Mouse (Mus musculus) layer of hippocampus, adult 2 months (tissue): ENCODE data around the gene Suox. TPM values are rescaled to one million over a fixed set of nuclear protein-coding genes. Genes with fewer than 3 reads are reported as not detected.
A peak's percentile ranks its signal among the peaks of the same experiment; 100 is the strongest.
"Not testable (repeated sequence)": the region's sequence is repeated elsewhere in the genome, so short reads cannot be mapped to it uniquely, and the experiment has no call there.

Experiments
- DNase-seq, 2 experiments: peaks; one replicate each; pipeline ENCODE4 v3.0.0; 2022; ENCODE audit warnings: low spot score in 2 of 2
- H3K27ac ChIP-seq: fragments of 200-600 bp; 2 replicates; pipeline ENCODE4 v1.8.1; 2022
- H3K4me3 ChIP-seq: fragments of 200-600 bp; 2 replicates; pipeline ENCODE4 v1.8.1; 2022; ENCODE audit warnings: mild to moderate bottlenecking
- CTCF ChIP-seq: fragments of 200-600 bp; conservative IDR thresholded peaks from 2 replicates; pipeline ENCODE4 v1.8.1; 2022; ENCODE audit warnings: antibody characterized with exemption, mild to moderate bottlenecking, moderate library complexity
- total RNA-seq, 2 experiments: library from RNA; stranded (reverse); gene quantifications; 2 replicates each; pipeline ENCODE4 v1.2.3; 2021

Suox gene
- total RNA-seq, 2 experiments from 2014 or later, result 12.5 to 12.6 TPM

GRCm38 (mm10) chr10:128656731-128657130, 17.1 kb downstream of the Suox start:
- H3K4me3 ChIP-seq, result no peak overlapping the region
- H3K27ac ChIP-seq, result no peak overlapping the region
- DNase-seq, result no peak
- TF ChIP-seq CTCF, result no peak

GRCm38 (mm10) chr10:128655254-128655653, 18.6 kb downstream of the Suox start:
- DNase-seq, result no peak
- Histone ChIP-seq H3K27ac (no peak overlapping the region), H3K4me3 (no peak overlapping the region)
- TF ChIP-seq CTCF, result no peak

GRCm38 (mm10) chr10:128653866-128654265, 20.0 kb downstream of the Suox start:
- Histone ChIP-seq H3K4me3 (no peak overlapping the region), H3K27ac (no peak overlapping the region)
- no peak for TF ChIP-seq CTCF
- DNase-seq, result no peak

GRCm38 (mm10) chr10:128646139-128647089, 27.5 kb downstream of the Suox start:
- Histone ChIP-seq H3K4me3 (peak overlapping the region; percentile 24; the same call in 1 of the 2 replicates), H3K27ac (peak overlapping the region; percentile 79)
- peak; percentile 16 to 53 for DNase-seq
- no peak for TF ChIP-seq CTCF

- no peak for TF ChIP-seq CTCF
- peak within 1 kb of the TSS; percentile 88 for H3K27ac ChIP-seq
- peak within 1 kb of the TSS; percentile 71 for H3K4me3 ChIP-seq
- peak; percentile 13 to 52 for DNase-seq
Observed at GRCm38 (mm10) chr10:128645111-128646011, 28.5 kb downstream of the Suox start, which contains the start of gene Ikzf4. Ikzf4 (minus strand) TSS chr10:128645991.

GRCm38 (mm10) chr10:128642749-128643148, 31.1 kb downstream of the Suox start:
- no peak overlapping the region for H3K4me3 ChIP-seq
- H3K27ac ChIP-seq, result no peak overlapping the region
- DNase-seq, result no peak
- no peak for TF ChIP-seq CTCF

GRCm38 (mm10) chr10:128641871-128642270, 32.0 kb downstream of the Suox start:
- no peak for DNase-seq
- H3K27ac ChIP-seq, result no peak overlapping the region
- no peak for TF ChIP-seq CTCF
- H3K4me3 ChIP-seq, result no peak overlapping the region

- no peak for DNase-seq
- Histone ChIP-seq H3K27ac (no peak overlapping the region), H3K4me3 (no peak overlapping the region)
- no peak for TF ChIP-seq CTCF
Observed at GRCm38 (mm10) chr10:128640891-128641290, 33.0 kb downstream of the Suox start.

- no peak overlapping the region for H3K27ac ChIP-seq
- DNase-seq, result no peak
- TF ChIP-seq CTCF, result no peak
- no peak overlapping the region for H3K4me3 ChIP-seq
Observed at GRCm38 (mm10) chr10:128639999-128640398, 33.9 kb downstream of the Suox start.

GRCm38 (mm10) chr10:128637011-128637410, 36.9 kb downstream of the Suox start:
- DNase-seq, result no peak
- Histone ChIP-seq H3K27ac (no peak overlapping the region), H3K4me3 (no peak overlapping the region)
- no peak for TF ChIP-seq CTCF

- H3K4me3 ChIP-seq, result no peak overlapping the region
- H3K27ac ChIP-seq, result no peak overlapping the region
- TF ChIP-seq CTCF, result no peak
- DNase-seq, result no peak
Observed at GRCm38 (mm10) chr10:128636561-128636960, 37.3 kb downstream of the Suox start.

GRCm38 (mm10) chr10:128635697-128636096, 38.2 kb downstream of the Suox start:
- H3K4me3 ChIP-seq, result no peak overlapping the region
- TF ChIP-seq CTCF, result no peak
- DNase-seq, result no peak
- no peak overlapping the region for H3K27ac ChIP-seq

- no peak for TF ChIP-seq CTCF
- H3K4me3 ChIP-seq, result no peak overlapping the region
- no peak for DNase-seq
- no peak overlapping the region for H3K27ac ChIP-seq
Observed at GRCm38 (mm10) chr10:128631571-128631970, 42.3 kb downstream of the Suox start.

GRCm38 (mm10) chr10:128630306-128630705, 43.6 kb downstream of the Suox start:
- not testable (repeated sequence) for H3K4me3 ChIP-seq, DNase-seq, H3K27ac ChIP-seq
